Mouse (Mus musculus) neural tube, embryonic 14.5 days (tissue): ENCODE measurements around the gene Rai1. TPM values are rescaled to one million over a fixed set of nuclear protein-coding genes. Genes with fewer than 3 reads are reported as not detected.

Experiments
- ATAC-seq: fragments of 200-750 bp; cut with Nextera tagmentation; 2 replicates; pipeline ENCODE4 v1.8.0; 2017; ENCODE audit warnings: low read depth, mild to moderate bottlenecking, moderate TSS enrichment, moderate library complexity
- H3K27ac ChIP-seq: fragments of 300-500 bp; sonication (generic); 2 replicates; pipeline ENCODE4 v1.5.1; 2014; ENCODE audit warnings: low read depth, mild to moderate bottlenecking, control low read depth, low read length, moderate library complexity, mixed read lengths
- H3K27me3 ChIP-seq: fragments of 300-500 bp; sonication (generic); 2 replicates; pipeline ENCODE4 v1.6.1; 2014; ENCODE audit warnings: low read length; ENCODE audit not compliant: control insufficient read depth, insufficient read depth
- H3K36me3 ChIP-seq: fragments of 300-500 bp; sonication (generic); 2 replicates; pipeline ENCODE4 v1.6.1; 2014; ENCODE audit warnings: low read length, mixed read lengths; ENCODE audit not compliant: control insufficient read depth, insufficient read depth
- H3K4me1 ChIP-seq: fragments of 300-500 bp; sonication (generic); 2 replicates; pipeline ENCODE4 v1.6.1; 2014; ENCODE audit warnings: low read length; ENCODE audit not compliant: control insufficient read depth, insufficient read depth
- H3K4me2 ChIP-seq: fragments of 300-500 bp; sonication (generic); 2 replicates; pipeline ENCODE4 v1.6.1; 2014; ENCODE audit warnings: mild to moderate bottlenecking, low read depth, low read length, control low read depth
- H3K4me3 ChIP-seq: fragments of 300-500 bp; sonication (generic); 2 replicates; pipeline ENCODE4 v1.5.1; 2014; ENCODE audit warnings: low read depth, low read length, control low read depth, mixed read lengths
- H3K9ac ChIP-seq: fragments of 300-500 bp; sonication (generic); replicated peaks from 2 replicates; pipeline ENCODE4 v1.6.1; 2014; ENCODE audit warnings: low read depth, mild to moderate bottlenecking, control low read depth, low read length, mixed read lengths
- H3K9me3 ChIP-seq: fragments of 300-500 bp; sonication (generic); 2 replicates; pipeline ENCODE4 v1.6.1; 2016; ENCODE audit warnings: low read length; ENCODE audit not compliant: control insufficient read depth
- WGBS: fragments of 180-500 bp; shearing (Covaris S2); extraction: QIAGEN DNeasy Blood & Tissue Kit; methylation state at CpG from one replicate; pipeline ENCODE4 v1.1.7; 2014; 5-methylcytosine and 5-hydroxymethylcytosine counted together
- microRNA-seq: library from miRNA; unstranded; fragments of <30 nt; microRNA quantifications from one replicate; pipeline ENCODE4, GENCODE M21; 2016
- polyA plus RNA-seq: library from polyadenylated mRNA; unstranded; fragments of >200 nt; fragmentation: Nextera tagmentation; extraction: Ambion mirVana; gene quantifications from 2 replicates; pipeline ENCODE4 v1.2.1, GENCODE M21; 2014

The Rai1 gene
- polyA plus RNA-seq, 1 experiment from 2014 or later, result 34.1 TPM

- peak overlapping the region; percentile 40; the same call in 1 of the 2 replicates for H3K27ac ChIP-seq
- no peak overlapping the region for H3K4me2 ChIP-seq
- H3K27me3 ChIP-seq, result no peaks in the 10 kb centered on the region
- no peak overlapping the region for H3K4me3 ChIP-seq
- 0 out of 2 replicates have a peak, but pooled peaks cover 6% of the 10 kb centered on the region for H3K4me1 ChIP-seq
- 45% methylated on average over 5 of the region's 5 CpGs for WGBS
- no peak for ATAC-seq
- peaks cover 4% of the 10 kb centered on the region; the same call in 1 of the 2 replicates for H3K36me3 ChIP-seq
- no peak overlapping the region for H3K9ac ChIP-seq
- no peaks in the 10 kb centered on the region for H3K9me3 ChIP-seq
Observed at GRCm38 (mm10) chr11:60247753-60248550, 143.1 kb downstream of the Rai1 start.

Small RNA genes lying within 50 kb of the gene (microRNA-seq; reads per million reads assigned to microRNA genes)
- gene Mir6921, result not detected
- not detected for gene Mir6922

Other genes with a start within 250 kb of the Rai1 start
- 36.7 and 39.4 TPM in 2 replicates for gene Med9, start 156.8 kb upstream of the Rai1 start, polyA plus RNA-seq
- gene Rasd1, start 140.1 kb upstream of the Rai1 start, polyA plus RNA-seq, result 0.66 and 1.4 TPM in 2 replicates
- 9.0 and 9.3 TPM in 2 replicates for gene Pemt, start 58.5 kb upstream of the Rai1 start, polyA plus RNA-seq
- gene Srebf1, start 117.6 kb downstream of the Rai1 start, polyA plus RNA-seq, result 38.5 and 41.3 TPM in 2 replicates
- gene Tom1l2, start 247.9 kb downstream of the Rai1 start, polyA plus RNA-seq, result 47.8 and 50.9 TPM in 2 replicates
- 5.2 TPM in 2 replicates for gene Drc3, start 248.3 kb downstream of the Rai1 start, polyA plus RNA-seq